Mouse (Mus musculus): Measurements from ENCODE around the gene Themis2. TPM values are rescaled to one million over a fixed set of nuclear protein-coding genes. Genes with fewer than 3 reads are reported as not detected.
A peak's percentile ranks its signal among the peaks of the same experiment; 100 is the strongest.
"Not testable (repeated sequence)": the region's sequence is repeated elsewhere in the genome, so short reads cannot be mapped to it uniquely, and the experiment has no call there.

Themis2 gene
- polyA plus RNA-seq, 1 experiment: 4.9 TPM

DNA sequence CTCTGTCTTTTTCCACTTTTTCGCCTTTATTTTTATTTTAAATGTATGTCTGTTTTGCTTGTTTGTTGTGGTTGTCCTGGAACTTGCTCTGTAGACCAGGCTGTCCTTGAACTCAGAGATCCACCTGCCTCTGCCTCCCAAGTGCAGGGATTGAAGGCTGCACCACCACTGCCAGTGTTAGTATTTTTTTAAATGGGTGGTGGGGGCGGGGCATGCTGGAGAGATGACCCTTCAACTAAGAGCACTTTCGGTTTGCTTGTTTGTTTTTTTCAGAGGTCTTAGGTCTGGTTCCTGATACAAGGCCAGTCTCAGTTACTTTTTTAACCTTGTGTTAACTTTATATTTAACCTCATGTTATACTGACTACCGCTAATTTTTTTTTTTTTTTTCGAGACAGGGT lies 9.0 kb upstream of the Themis2 start:
- TF ChIP-seq CTCF (IDR thresholded peaks at IDR 0.05; ENCODE audit: extremely low read depth, insufficient read length, insufficient replicate concordance, low read depth, low read length): no peak
- no peak for TF ChIP-seq POLR2A (IDR thresholded peaks at IDR 0.05; ENCODE audit: low read depth, low read length)
- Histone ChIP-seq H3K4me3 (ENCODE audit: low read depth, low read length) (no peak overlapping the region), H3K4me1 (ENCODE audit: control insufficient read depth, insufficient read depth, insufficient read length, low read length) (peaks cover 14% of the 10 kb centered on the region; the same call in 1 of the 2 replicates), H3K27ac (ENCODE audit: insufficient read depth, low read depth, low read length) (peak overlapping the region; percentile 60), H3K36me3 (ENCODE audit: control insufficient read depth, insufficient read depth, low read length) (no peaks in the 10 kb centered on the region), H3K27me3 (ENCODE audit: control insufficient read depth, insufficient read depth, low read length) (no peaks in the 10 kb centered on the region)
- 49% methylated on average over 5 of the region's 5 CpGs for WGBS

DNA sequence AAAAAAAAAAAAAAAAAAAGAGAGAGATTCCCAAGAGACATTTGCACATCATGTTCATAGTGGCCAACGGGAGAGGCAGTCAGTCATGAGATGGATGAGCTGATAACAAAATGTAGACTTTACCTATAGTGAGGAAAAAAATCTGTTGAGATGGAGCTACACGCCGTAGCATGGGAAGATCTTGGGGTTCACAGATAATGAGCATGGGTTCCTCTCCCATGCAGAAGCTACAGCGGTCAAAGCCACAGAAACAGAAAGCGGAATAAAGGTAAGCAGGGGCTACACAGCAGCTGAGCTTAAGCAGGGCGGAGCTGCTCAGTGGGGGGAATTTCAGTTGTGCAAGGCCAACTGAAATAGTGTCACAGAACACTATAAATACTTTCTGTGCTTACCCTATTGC lies 8.1 kb upstream of the Themis2 start:
- WGBS: 82% methylated on average over 6 of the region's 6 CpGs
- Histone ChIP-seq H3K4me3 (ENCODE audit: low read depth, low read length) (no peak overlapping the region), H3K27me3 (ENCODE audit: control insufficient read depth, insufficient read depth, low read length) (no peaks in the 10 kb centered on the region), H3K27ac (ENCODE audit: insufficient read depth, low read depth, low read length) (no peak overlapping the region), H3K36me3 (ENCODE audit: control insufficient read depth, insufficient read depth, low read length) (no peaks in the 10 kb centered on the region), H3K4me1 (ENCODE audit: control insufficient read depth, insufficient read depth, insufficient read length, low read length) (peaks cover 14% of the 10 kb centered on the region; the same call in 1 of the 2 replicates)
- TF ChIP-seq CTCF (IDR thresholded peaks at IDR 0.05; ENCODE audit: extremely low read depth, insufficient read length, insufficient replicate concordance, low read depth, low read length) (no peak), POLR2A (IDR thresholded peaks at IDR 0.05; ENCODE audit: low read depth, low read length) (no peak)

DNA sequence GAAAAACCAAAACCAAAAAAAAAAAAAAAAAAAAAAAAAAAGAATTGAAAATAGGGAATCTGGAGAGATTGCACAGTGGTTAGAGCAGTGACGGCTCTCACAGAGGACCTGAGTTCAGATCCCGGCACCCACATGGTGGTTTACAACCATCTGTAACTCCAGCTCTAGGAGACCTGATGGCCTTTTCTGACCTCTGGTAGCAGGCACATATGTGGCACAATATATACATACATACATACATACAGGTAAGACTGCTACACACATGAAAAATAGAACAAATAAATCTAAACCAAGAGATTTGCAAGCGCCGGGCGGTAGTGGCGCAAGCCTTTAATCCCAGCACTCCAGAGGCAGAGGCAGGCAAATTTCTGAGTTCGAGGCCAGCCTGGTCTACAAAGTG lies 7.7 kb upstream of the Themis2 start:
- H3K36me3 ChIP-seq (ENCODE audit: control insufficient read depth, insufficient read depth, low read length): no peaks in the 10 kb centered on the region
- peaks cover 13% of the 10 kb centered on the region; the same call in 1 of the 2 replicates for H3K4me1 ChIP-seq (ENCODE audit: control insufficient read depth, insufficient read depth, insufficient read length, low read length)
- H3K4me3 ChIP-seq (ENCODE audit: low read depth, low read length): no peak overlapping the region
- 96% methylated on average over 7 of the region's 7 CpGs for WGBS
- no peaks in the 10 kb centered on the region for H3K27me3 ChIP-seq (ENCODE audit: control insufficient read depth, insufficient read depth, low read length)
- TF ChIP-seq POLR2A (IDR thresholded peaks at IDR 0.05; ENCODE audit: low read depth, low read length) (no peak), CTCF (IDR thresholded peaks at IDR 0.05; ENCODE audit: extremely low read depth, insufficient read length, insufficient replicate concordance, low read depth, low read length) (no peak)
- no peak overlapping the region for H3K27ac ChIP-seq (ENCODE audit: insufficient read depth, low read depth, low read length)

DNA sequence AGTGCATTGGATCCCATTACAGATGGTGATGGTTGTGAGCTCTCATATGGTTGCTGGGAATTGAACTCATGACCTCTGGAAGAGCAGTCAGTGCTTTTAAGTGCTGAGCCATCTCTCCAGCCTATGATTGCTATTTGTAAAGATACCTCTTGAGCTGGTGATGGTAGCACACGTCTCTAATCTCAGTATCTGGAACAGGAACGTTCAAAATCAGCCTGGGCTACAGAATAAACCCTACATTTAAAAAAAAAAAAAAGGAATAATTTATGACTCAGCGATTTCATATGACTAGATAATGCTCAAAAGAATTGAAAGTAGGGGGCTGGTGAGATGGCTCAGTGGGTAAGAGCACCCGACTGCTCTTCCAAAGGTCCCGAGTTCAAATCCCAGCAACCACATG lies 7.0 kb upstream of the Themis2 start:
- no peak overlapping the region for H3K27ac ChIP-seq (ENCODE audit: insufficient read depth, low read depth, low read length)
- no peaks in the 10 kb centered on the region for H3K36me3 ChIP-seq (ENCODE audit: control insufficient read depth, insufficient read depth, low read length)
- no peak overlapping the region for H3K4me3 ChIP-seq (ENCODE audit: low read depth, low read length)
- TF ChIP-seq POLR2A (IDR thresholded peaks at IDR 0.05; ENCODE audit: low read depth, low read length): no peak
- no peak for TF ChIP-seq CTCF (IDR thresholded peaks at IDR 0.05; ENCODE audit: extremely low read depth, insufficient read length, insufficient replicate concordance, low read depth, low read length)
- H3K4me1 ChIP-seq (ENCODE audit: control insufficient read depth, insufficient read depth, insufficient read length, low read length): peaks cover 9% of the 10 kb centered on the region; the same call in 1 of the 2 replicates
- WGBS: 82% methylated on average over 5 of the region's 5 CpGs
- no peaks in the 10 kb centered on the region for H3K27me3 ChIP-seq (ENCODE audit: control insufficient read depth, insufficient read depth, low read length)

DNA sequence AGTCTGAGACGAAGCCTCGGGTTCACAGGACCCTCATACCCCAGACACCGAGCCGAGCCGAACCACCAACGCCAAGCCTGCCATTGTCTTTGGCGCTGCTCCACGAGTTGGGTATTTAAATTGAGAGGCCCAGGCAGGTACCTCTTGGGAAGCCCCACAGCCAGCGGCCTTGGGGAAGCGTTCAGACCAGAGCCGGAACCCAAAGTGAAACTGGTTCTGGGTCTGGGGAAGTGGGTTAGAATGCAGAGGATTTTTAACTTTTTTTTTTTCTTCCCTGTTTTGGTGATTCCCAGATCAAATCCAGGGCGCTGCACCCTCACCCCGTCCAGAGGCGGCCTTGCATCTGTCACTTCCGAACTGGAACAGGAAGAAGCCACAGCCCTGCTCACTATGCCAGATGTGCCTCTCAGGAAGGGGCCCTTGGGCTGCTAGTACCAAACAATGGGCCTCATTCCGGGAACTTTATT lies 6.0 kb upstream of the Themis2 start:
- peak overlapping the region; percentile 21; the same call in 1 of the 2 replicates for H3K4me3 ChIP-seq (ENCODE audit: low read depth, low read length)
- no peak for TF ChIP-seq POLR2A (IDR thresholded peaks at IDR 0.05; ENCODE audit: low read depth, low read length)
- no peak for TF ChIP-seq CTCF (IDR thresholded peaks at IDR 0.05; ENCODE audit: extremely low read depth, insufficient read length, insufficient replicate concordance, low read depth, low read length)
- H3K27ac ChIP-seq (ENCODE audit: insufficient read depth, low read depth, low read length): peak overlapping the region; percentile 53
- H3K27me3 ChIP-seq (ENCODE audit: control insufficient read depth, insufficient read depth, low read length): no peaks in the 10 kb centered on the region
- 66% methylated on average over 16 of the region's 16 CpGs for WGBS
- H3K4me1 ChIP-seq (ENCODE audit: control insufficient read depth, insufficient read depth, insufficient read length, low read length): peaks cover 9% of the 10 kb centered on the region; the same call in 1 of the 2 replicates
- no peaks in the 10 kb centered on the region for H3K36me3 ChIP-seq (ENCODE audit: control insufficient read depth, insufficient read depth, low read length)

DNA sequence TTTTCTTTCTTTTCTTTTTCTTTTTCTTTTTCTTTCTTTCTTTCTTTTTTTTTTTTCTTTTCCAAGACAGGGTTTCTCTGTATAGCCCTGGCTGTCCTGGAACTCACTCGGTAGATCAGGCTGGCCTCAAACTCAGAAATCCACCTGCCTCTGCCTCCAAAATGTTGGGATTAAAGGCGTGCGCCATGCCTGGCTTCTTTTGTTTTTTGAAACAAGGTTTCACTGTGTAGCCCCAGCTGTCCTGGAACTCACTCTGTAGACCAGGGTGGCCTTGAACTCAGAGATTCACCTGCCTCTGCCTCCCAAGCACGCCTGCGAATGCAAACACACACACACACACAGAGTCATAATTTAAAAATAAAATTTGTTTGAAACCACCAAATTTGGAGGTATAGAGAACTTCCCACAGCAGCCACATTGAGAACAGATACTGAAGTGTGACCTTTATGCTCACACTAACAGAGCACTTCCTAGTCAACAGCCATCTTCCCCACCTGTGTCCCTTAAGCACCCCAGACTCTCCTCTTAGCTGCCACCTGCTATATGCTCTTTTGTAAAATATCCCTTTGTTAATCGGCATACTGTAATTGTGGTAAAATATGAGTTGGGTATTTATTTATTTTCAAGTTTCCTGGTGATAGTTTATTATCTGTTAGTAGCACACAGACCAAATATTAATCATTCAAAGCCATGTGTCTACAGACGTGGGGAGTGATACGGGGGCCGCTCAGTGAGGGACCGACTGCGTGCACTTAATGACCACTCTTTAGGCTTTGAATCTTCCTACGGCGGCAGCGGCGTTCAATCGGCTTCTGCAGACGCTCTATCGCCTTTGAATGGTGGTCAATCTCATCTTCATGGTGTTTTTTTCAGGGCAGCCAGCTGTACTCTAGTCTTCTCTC lies 5.2 kb upstream of the Themis2 start:
- no peak overlapping the region for H3K4me3 ChIP-seq (ENCODE audit: low read depth, low read length)
- H3K27ac ChIP-seq (ENCODE audit: insufficient read depth, low read depth, low read length): peak overlapping the region; percentile 53
- TF ChIP-seq POLR2A (IDR thresholded peaks at IDR 0.05; ENCODE audit: low read depth, low read length): no peak
- no peaks in the 10 kb centered on the region for H3K36me3 ChIP-seq (ENCODE audit: control insufficient read depth, insufficient read depth, low read length)
- peaks cover 9% of the 10 kb centered on the region; the same call in 1 of the 2 replicates for H3K4me1 ChIP-seq (ENCODE audit: control insufficient read depth, insufficient read depth, insufficient read length, low read length)
- H3K27me3 ChIP-seq (ENCODE audit: control insufficient read depth, insufficient read depth, low read length): no peaks in the 10 kb centered on the region
- WGBS: 85% methylated on average over 18 of the region's 18 CpGs

DNA sequence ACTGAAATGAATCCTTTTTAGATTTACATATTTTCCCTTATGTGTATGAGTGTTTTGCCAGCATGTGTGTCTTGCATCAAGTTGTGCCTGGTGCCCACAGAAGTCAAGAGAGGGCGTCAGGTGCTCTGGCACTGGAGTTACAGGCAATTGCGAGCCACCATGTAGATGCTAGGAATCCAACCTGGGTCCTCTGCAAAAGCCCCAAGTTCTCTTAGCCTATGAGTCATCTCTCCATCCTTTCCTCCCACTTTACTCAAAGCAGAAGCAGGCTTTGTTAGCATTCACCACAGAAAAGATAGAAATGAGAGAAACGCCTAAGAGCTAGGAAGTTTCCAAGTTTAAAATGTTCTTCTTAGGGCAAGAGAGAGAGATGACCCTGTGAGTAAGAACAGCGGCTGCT lies 3.7 kb upstream of the Themis2 start:
- peaks cover 6% of the 10 kb centered on the region for H3K4me1 ChIP-seq (ENCODE audit: control insufficient read depth, insufficient read depth, insufficient read length, low read length)
- 81% methylated on average over 4 of the region's 4 CpGs for WGBS
- TF ChIP-seq CTCF (IDR thresholded peaks at IDR 0.05; ENCODE audit: extremely low read depth, insufficient read length, insufficient replicate concordance, low read depth, low read length) (no peak), POLR2A (IDR thresholded peaks at IDR 0.05; ENCODE audit: low read depth, low read length) (no peak)

DNA sequence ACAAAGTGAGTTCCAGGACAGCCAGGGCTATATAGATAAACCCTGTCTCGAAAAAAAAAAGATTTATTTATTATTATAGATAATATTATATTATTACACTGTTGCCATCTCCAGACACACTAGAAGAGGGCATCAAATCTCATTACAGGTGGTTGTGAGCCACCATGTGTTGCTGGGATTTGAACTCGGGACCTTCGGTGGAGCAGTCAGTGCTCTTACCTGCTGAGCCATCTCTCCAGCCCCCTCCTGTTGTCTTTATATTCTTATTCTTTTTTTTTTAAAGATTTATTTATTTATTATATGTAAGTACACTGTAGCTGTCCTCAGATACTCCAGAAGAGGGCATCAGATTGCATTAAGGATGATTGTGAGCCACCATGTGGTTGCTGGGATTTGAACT lies 2.5 kb upstream of the Themis2 start:
- H3K27ac ChIP-seq (ENCODE audit: insufficient read depth, low read depth, low read length); H3K36me3 ChIP-seq (ENCODE audit: control insufficient read depth, insufficient read depth, low read length); H3K4me1 ChIP-seq (ENCODE audit: control insufficient read depth, insufficient read depth, insufficient read length, low read length); H3K27me3 ChIP-seq (ENCODE audit: control insufficient read depth, insufficient read depth, low read length); H3K4me3 ChIP-seq (ENCODE audit: low read depth, low read length): not testable (repeated sequence)
- 84% methylated on average over 3 of the region's 3 CpGs for WGBS

More for the DNA sequence above, 3.7 kb upstream of the Themis2 start:
- Histone ChIP-seq H3K27me3 (ENCODE audit: control insufficient read depth, insufficient read depth, low read length) (no peaks in the 10 kb centered on the region), H3K4me3 (ENCODE audit: low read depth, low read length) (no peak overlapping the region), H3K27ac (ENCODE audit: insufficient read depth, low read depth, low read length) (no peak overlapping the region), H3K36me3 (ENCODE audit: control insufficient read depth, insufficient read depth, low read length) (no peaks in the 10 kb centered on the region)
